Mouse (Mus musculus): Measurements from ENCODE around the gene Pde10a.

Gene Pde10a

GRCm38 (mm10) chr17:8525225-8525721, at the start of gene Pde10a:
Pde10a (plus strand) TSS chr17:8525372.
- no peak for DNase-seq (ENCODE audit: low spot score)

- no peak for DNase-seq (ENCODE audit: low spot score)
Measured at GRCm38 (mm10) chr17:8478554-8478953, 46.6 kb upstream of the Pde10a start.

GRCm38 (mm10) chr17:8479493-8480128, 45.6 kb upstream of the Pde10a start:
- no peak for DNase-seq (ENCODE audit: low spot score)

- no peak for DNase-seq (ENCODE audit: low spot score)
Measured at GRCm38 (mm10) chr17:8481797-8482196, 43.4 kb upstream of the Pde10a start.

GRCm38 (mm10) chr17:8482876-8483275, 42.3 kb upstream of the Pde10a start:
- no peak for DNase-seq (ENCODE audit: low spot score)

- DNase-seq (ENCODE audit: low spot score): no peak
Measured at GRCm38 (mm10) chr17:8484246-8484645, 40.9 kb upstream of the Pde10a start.

- DNase-seq (ENCODE audit: low spot score): no peak
Measured at GRCm38 (mm10) chr17:8485146-8485545, 40.0 kb upstream of the Pde10a start.

- DNase-seq (ENCODE audit: low spot score): peak; percentile 68
Measured at GRCm38 (mm10) chr17:8487824-8488223, 37.3 kb upstream of the Pde10a start.

GRCm38 (mm10) chr17:8490971-8491370, 34.2 kb upstream of the Pde10a start:
- DNase-seq (ENCODE audit: low spot score): no peak

- no peak for DNase-seq (ENCODE audit: low spot score)
Measured at GRCm38 (mm10) chr17:8493461-8493860, 31.7 kb upstream of the Pde10a start.

GRCm38 (mm10) chr17:8498151-8498550, 27.0 kb upstream of the Pde10a start:
- DNase-seq (ENCODE audit: low spot score): no peak

GRCm38 (mm10) chr17:8498655-8499054, 26.5 kb upstream of the Pde10a start:
- DNase-seq (ENCODE audit: low spot score): no peak

GRCm38 (mm10) chr17:8499564-8500117, 25.5 kb upstream of the Pde10a start:
- DNase-seq (ENCODE audit: low spot score): no peak

- no peak for DNase-seq (ENCODE audit: low spot score)
Measured at GRCm38 (mm10) chr17:8504381-8504780, 20.8 kb upstream of the Pde10a start.

GRCm38 (mm10) chr17:8505669-8506426, 19.3 kb upstream of the Pde10a start:
- peak; percentile 81 for DNase-seq (ENCODE audit: low spot score)

- DNase-seq (ENCODE audit: low spot score): no peak
Measured at GRCm38 (mm10) chr17:8506726-8507125, 18.4 kb upstream of the Pde10a start.

- no peak for DNase-seq (ENCODE audit: low spot score)
Measured at GRCm38 (mm10) chr17:8507654-8508053, 17.5 kb upstream of the Pde10a start.

GRCm38 (mm10) chr17:8508305-8509141, 16.6 kb upstream of the Pde10a start:
- peak; percentile 79 for DNase-seq (ENCODE audit: low spot score)

- DNase-seq (ENCODE audit: low spot score): no peak
Measured at GRCm38 (mm10) chr17:8516006-8516405, 9.2 kb upstream of the Pde10a start.

GRCm38 (mm10) chr17:8523986-8524385, 1.2 kb upstream of the Pde10a start:
- DNase-seq (ENCODE audit: low spot score): no peak

- DNase-seq (ENCODE audit: low spot score): peak; percentile 79
Measured at GRCm38 (mm10) chr17:8524387-8525165, 596 bp upstream of the Pde10a start.

Measured in testis, postnatal 10 days (tissue).